Mouse (Mus musculus): ENCODE results near the gene Rhobtb1.

Gene Rhobtb1

DNA sequence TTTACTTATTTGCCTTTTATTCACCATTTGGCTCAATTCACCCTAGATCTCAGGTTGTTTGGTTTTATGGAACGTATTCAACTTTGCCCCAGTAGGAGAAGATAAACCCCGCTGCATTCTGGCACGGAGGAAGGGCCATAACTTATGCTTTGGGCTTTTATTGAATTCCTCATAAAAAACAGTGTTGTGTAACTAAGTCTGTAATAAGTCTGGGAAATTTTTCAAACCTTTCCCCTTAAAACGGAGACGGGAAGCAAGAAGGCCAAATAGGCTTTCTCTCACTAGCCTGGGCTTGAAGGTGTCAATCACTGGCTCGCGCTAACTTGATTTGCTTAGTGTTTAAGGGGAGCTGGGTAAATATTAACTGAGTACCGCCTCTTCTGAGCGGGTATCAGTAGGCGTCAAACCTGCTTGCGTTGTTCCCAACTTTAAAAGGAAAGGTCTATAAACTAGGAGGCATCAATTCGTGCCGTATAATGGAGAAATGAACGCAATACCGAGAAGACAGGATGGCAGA is 170.3 kb downstream of the Rhobtb1 start:
- DNase-seq (ENCODE audit: low read depth, low spot score): no peak

DNA sequence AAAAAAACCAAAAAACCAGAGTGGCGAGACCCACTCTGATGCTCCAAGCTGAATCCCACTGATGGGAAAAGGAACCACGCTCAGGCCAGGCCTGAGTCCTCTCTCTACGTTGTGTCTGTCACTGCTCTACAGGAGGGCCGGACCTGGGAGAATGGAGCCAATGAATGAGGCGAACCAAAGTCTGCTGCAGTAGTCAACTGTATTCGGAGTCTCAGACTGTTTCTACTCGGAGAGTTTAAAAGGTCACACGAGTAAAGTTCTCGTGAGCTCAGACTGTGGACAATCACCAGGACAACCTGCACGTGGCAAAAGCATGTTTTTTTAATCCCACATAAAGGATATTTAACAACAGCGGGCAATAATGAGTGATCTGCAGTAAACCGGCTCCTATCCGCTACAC is 172.8 kb downstream of the Rhobtb1 start:
- no peak for DNase-seq (ENCODE audit: low read depth, low spot score)

DNA sequence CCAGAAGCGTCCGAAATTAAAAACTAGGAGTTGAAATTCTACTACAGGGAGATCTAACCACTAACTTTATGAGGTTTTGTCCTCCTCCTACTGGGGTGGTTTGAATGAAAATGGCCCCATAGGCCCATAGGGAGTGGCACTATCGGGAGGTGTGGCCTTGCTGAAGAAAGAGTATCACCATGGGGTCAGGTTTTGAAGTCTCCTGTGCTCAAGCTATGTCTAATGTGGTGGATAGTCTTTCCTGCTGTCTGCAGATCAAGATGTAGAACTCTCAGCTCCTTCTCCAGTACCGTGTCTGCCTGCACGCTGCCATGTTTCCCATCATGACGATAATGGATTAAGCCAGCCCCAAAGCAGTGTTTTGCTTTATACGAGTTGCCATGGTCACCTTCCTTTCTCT is 173.6 kb downstream of the Rhobtb1 start:
- DNase-seq (ENCODE audit: low read depth, low spot score): no peak

DNA sequence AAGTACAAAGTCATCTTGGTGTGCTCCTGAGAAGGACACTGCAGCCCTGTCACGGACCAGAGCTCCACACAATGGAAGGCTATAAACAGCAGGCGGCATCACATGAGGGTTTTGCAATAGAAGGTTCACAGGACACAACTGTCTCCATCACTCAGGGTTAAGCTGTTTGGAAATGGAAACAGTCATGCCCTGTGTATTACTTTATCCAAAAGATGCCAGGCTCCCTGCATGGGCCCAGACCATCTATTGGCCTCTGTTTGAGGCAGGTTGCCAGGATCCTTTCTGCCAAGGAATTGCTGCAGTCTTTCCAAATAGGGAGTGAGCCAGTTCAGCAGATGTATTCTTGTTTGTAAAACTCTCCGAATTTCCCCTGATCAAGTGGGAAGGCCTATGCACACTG is 175.2 kb downstream of the Rhobtb1 start:
- DNase-seq (ENCODE audit: low read depth, low spot score): no peak

DNA sequence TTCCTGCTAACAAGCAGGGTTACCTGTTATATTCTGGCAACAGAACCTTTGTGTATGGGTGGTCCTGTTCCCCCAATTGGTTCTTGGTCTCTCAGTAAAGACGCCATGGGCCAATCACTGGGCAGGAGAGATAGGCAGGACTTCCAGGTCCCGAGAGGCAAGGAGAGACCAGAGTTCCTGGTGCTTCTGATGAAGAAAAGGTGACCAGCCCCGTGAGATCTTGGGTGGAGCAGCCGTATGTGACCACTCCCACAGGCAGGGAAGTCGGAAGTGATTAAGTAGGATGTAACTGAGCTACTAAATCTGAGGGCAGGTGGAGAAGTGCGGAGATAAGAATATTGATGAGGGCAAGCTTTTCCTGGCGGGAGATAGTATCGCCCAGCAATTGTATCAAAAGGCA is 176.1 kb downstream of the Rhobtb1 start:
- no peak for DNase-seq (ENCODE audit: low read depth, low spot score)

DNA sequence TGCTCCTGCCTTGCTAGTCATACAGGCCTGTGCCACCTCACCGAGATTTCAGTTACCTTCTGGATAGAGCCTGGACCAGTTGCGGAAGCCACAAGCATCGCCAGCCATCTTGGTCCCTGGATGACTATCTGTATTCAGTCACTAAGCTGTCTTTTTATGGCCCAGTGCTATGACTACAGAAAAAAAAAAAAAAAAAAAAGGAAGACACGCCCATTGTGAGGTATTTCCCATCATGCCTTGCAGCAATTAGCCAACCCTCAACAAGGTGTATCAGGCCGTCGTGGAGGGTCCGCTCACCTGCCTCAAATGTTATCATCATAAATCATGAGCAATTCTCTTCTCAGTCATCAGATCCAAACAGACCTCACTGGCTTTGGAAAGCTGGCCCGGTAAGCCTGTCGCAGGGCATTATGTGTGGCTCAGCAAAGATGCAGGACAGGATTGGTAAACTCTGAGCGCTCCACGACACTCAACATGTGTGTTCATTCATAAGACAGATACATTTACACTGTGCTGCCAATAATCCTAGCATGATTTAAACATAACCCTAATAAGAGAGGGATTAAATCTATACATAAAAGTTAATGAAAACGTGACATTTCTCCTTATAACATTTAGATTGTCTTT is 176.9 kb downstream of the Rhobtb1 start:
- no peak for DNase-seq (ENCODE audit: low read depth, low spot score)

DNA sequence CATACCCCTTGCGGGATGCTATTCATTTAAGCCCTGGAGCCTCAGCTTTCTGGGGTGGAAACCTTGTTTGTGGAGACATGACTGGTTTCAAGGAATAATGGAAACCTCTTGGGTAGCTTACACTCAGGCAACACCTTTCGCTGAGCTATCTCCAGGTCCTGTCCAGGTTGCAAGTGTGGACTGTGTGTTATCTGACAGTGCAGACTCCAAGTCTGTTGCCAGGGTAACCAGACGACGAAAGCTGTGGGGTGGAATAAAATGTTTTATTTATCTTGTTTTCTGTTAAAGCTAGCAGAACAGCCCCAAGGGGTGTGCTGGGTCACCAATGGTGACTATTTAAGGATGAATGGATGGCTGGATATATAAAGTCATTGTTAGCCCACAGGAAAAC is 177.4 kb downstream of the Rhobtb1 start:
- DNase-seq (ENCODE audit: low read depth, low spot score): no peak

GRCm38 (mm10) chr10:69331231-69331630 is 180.0 kb downstream of the Rhobtb1 start:
- no peak for DNase-seq (ENCODE audit: low read depth, low spot score)

DNA sequence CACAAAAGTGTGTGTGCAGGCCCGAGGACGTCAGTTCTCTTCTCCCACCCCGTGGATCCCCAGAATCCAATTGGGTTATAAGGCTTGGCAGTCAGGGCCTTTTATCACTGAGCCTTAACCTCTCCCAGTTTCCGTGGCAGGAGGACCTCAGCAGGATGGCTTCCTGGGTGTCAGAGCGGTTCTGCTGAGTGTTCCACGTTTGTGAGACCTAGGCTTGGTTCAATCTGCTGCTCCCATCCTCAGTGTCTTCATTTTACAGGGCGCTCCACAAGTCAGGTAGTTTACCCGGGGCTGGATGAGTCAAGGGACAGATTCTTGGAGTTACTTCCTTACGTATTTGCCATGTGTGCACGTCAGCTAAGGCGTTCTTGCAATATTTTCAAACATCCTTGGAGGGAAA is 182.0 kb downstream of the Rhobtb1 start:
- DNase-seq (ENCODE audit: low read depth, low spot score): no peak

- DNase-seq (ENCODE audit: low read depth, low spot score): no peak
Observed at GRCm38 (mm10) chr10:69334271-69335194, 183.3 kb downstream of the Rhobtb1 start.

DNA sequence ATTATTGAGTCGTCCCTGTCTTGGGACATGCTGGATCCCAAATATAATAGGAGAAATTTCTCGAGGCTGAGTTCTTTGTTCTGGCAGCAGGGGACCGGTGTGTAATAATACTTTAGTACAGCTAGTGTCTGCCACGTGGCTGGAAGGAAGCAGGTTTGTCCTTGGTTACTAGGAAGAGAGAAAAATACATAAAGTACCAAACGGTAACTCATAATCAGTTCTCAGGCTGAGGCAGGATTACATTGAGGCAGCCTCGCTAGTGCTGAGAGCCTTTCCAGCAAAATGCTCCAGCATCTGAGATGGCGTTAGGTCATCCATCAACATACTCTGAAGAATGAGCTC is 183.9 kb downstream of the Rhobtb1 start:
- DNase-seq (ENCODE audit: low read depth, low spot score): no peak

GRCm38 (mm10) chr10:69335611-69336010 is 184.4 kb downstream of the Rhobtb1 start:
- DNase-seq (ENCODE audit: low read depth, low spot score): no peak

DNA sequence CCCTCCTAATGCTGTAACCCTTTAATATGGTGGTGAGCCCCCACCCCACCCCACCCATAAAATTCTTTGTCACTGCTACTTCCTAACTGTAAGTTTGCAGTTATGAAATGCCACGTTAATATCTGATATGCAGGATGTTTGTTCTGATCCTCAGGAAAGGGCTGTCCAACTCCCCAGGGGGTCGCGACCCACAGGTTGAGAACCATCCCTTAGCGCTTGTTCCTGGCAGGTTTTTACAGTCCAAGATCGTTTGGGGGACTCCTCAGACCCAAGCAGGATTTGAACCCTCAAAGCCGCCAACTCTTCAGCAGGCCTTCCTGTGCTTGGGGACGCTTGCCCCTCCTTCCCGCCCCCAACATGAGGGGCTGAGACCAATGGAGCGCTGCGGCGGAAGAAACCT is 185.0 kb downstream of the Rhobtb1 start:
- DNase-seq (ENCODE audit: low read depth, low spot score): no peak

DNA sequence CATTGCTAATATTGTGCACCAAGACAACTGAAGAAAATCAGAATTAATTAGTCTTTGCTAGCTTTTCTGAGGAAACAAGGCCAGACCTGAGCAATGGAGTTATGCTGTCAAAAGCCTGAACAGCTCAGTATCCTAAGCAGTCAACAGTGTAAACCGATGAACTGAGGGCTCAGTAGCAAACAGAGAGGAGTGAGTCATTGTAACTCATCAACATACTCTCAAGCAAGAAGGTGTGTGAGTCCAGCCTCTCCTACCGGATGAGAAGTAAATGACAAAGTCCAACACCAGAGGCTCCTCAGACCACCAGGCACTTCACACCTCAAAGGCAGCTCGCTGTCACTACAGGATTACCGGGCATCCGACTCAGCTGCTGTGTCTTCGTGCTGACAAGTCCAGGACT is 188.8 kb downstream of the Rhobtb1 start:
- no peak for DNase-seq (ENCODE audit: low read depth, low spot score)
